Mouse (Mus musculus): ENCODE data around the gene Fgf3. TPM values are rescaled to one million over a fixed set of nuclear protein-coding genes. Genes with fewer than 3 reads are reported as not detected.

The Fgf3 gene
- total and polyA plus RNA-seq, 3 experiments = not detected

DNA sequence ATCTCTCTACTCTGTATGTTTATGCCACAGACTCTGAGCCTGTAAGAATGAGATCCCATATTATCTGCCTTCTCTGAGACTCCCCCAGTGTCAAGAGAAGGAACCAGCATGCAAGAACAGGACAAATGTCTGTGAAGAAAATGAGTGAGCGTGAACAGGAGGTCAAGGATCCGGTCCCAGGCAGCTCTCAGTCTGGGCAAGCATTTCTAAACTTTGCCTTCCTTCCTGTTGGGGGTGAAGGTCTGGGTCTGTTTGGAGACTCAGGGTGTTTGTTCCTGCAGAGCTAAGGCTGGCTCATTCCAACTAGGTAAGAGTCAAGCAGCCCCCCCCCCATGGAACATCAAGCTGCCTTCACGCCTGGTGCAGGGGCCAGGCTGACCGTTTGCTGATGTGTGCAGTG lies 34.5 kb downstream of the Fgf3 start:
- Histone ChIP-seq H3K36me3 (replicated peaks in 1 of 2; ENCODE audit: control insufficient read depth in 1 of 2, insufficient read depth in 1 of 2, low read length in 1 of 2) (no peaks in the 10 kb centered on the region), H3K9ac (ENCODE audit: insufficient read depth, low read depth) (no peak overlapping the region), H3K4me3 (replicated peaks in 1 of 3; ENCODE audit: low read depth in 2 of 3, low read length in 2 of 3, poor library complexity in 1 of 3) (no peak overlapping the region), H3K27ac (ENCODE audit: insufficient read depth, low read depth) (no peak overlapping the region), H3K27me3 (replicated peaks) (peaks cover 77% of the 10 kb centered on the region), H3K4me1 (ENCODE audit: control insufficient read depth in 1 of 2, insufficient read depth in 2 of 2) (no peaks in the 10 kb centered on the region), H3K4me2 (ENCODE audit: insufficient read depth, low read depth, poor library complexity, severe bottlenecking) (no peak overlapping the region), H3K79me2 (replicated peaks; ENCODE audit: control insufficient read depth, extremely low read depth, insufficient read depth, poor library complexity, severe bottlenecking) (no peaks in the 10 kb centered on the region), H3K9me3 (replicated peaks; ENCODE audit: low read length) (no peaks in the 10 kb centered on the region)
- dilution Hi-C loops (cut with MboI; ENCODE audit: extremely low pct_ligation_motif_present, extremely low pct_unique_long_range_greater_than_20kb, low sequenced_read_pairs) = no loop called here
- no peak for TF ChIP-seq HCFC1 (IDR thresholded peaks at IDR 0.05; ENCODE audit: low read depth, low read length)
- no peak for TF ChIP-seq RCOR1 (conservative IDR thresholded peaks at IDR 0.05; ENCODE audit: low read depth, low read length)
- no peak for TF ChIP-seq E2F4 (IDR thresholded peaks at IDR 0.05; ENCODE audit: insufficient replicate concordance, low read depth, low read length)
- TF ChIP-seq MXI1 (IDR thresholded peaks at IDR 0.05; ENCODE audit: low read depth, low read length) = no peak
- TF ChIP-seq POLR2AphosphoS2 (IDR thresholded peaks at IDR 0.05; ENCODE audit: low read depth, low read length) = no peak
- no peak for TF ChIP-seq BHLHE40 (IDR thresholded peaks at IDR 0.05; ENCODE audit: low read depth, low read length)
- no peak for TF ChIP-seq MEF2A (IDR thresholded peaks at IDR 0.05; ENCODE audit: borderline replicate concordance, low read depth, low read length)
- no peak for TF ChIP-seq GABPA (IDR thresholded peaks at IDR 0.05; ENCODE audit: insufficient replicate concordance, low read depth, low read length)
- no peak for TF ChIP-seq EP300 (IDR thresholded peaks at IDR 0.05; ENCODE audit: low read length)
- no peak for TF ChIP-seq MAFK (IDR thresholded peaks at IDR 0.05; ENCODE audit: insufficient replicate concordance, low read length)
- TF ChIP-seq SMC3 (IDR thresholded peaks at IDR 0.05; ENCODE audit: low read depth, low read length) = no peak
- TF ChIP-seq NRF1 (IDR thresholded peaks at IDR 0.05; ENCODE audit: low read depth, low read length) = no peak
- in situ Hi-C loops (cut with MboI; ENCODE audit: low pct_ligation_motif_present, low pct_unique_long_range_greater_than_20kb, low sequenced_read_pairs) = no loop called here
- no peak for DNase-seq (ENCODE audit: extremely low read depth)

DNA sequence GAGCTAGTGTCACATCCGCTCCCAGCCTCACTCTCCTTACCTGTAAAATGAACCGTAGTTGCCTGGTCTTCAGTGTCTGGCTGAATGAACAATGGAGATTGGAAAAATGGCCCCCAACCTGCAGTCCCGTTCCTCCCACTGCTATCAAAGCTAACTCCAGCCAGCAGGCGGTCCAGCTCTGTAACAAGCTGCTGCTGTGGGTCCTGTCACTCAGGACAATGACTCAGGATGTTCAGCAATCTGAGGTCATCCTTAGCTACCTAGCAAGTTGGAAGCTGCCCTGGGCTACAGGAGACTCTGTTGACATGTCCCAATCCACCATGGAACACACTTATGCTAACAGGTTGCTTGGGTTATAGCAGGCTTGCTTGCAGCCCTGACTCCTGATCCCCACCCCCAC lies 35.3 kb downstream of the Fgf3 start:
- no peak for TF ChIP-seq TCF12 (IDR thresholded peaks at IDR 0.05; ENCODE audit: low read depth, low read length)
- no peak overlapping the region for H3K4me2 ChIP-seq (ENCODE audit: insufficient read depth, low read depth, poor library complexity, severe bottlenecking)
- H3K4me1 ChIP-seq (ENCODE audit: control insufficient read depth in 1 of 2, insufficient read depth in 2 of 2) = no peaks in the 10 kb centered on the region
- H3K27ac ChIP-seq (ENCODE audit: insufficient read depth, low read depth) = no peak overlapping the region
- H3K36me3 ChIP-seq (replicated peaks in 1 of 2; ENCODE audit: control insufficient read depth in 1 of 2, insufficient read depth in 1 of 2, low read length in 1 of 2) = no peaks in the 10 kb centered on the region
- dilution Hi-C loops (cut with MboI; ENCODE audit: extremely low pct_ligation_motif_present, extremely low pct_unique_long_range_greater_than_20kb, low sequenced_read_pairs) = no loop called here
- in situ Hi-C loops (cut with MboI; ENCODE audit: low pct_ligation_motif_present, low pct_unique_long_range_greater_than_20kb, low sequenced_read_pairs) = no loop called here
- H3K79me2 ChIP-seq (replicated peaks; ENCODE audit: control insufficient read depth, extremely low read depth, insufficient read depth, poor library complexity, severe bottlenecking) = no peaks in the 10 kb centered on the region
- DNase-seq (ENCODE audit: extremely low read depth) = no peak
- H3K27me3 ChIP-seq (replicated peaks) = peaks cover 76% of the 10 kb centered on the region
- H3K4me3 ChIP-seq (replicated peaks in 1 of 3; ENCODE audit: low read depth in 2 of 3, low read length in 2 of 3, poor library complexity in 1 of 3) = no peak overlapping the region
- no peak overlapping the region for H3K9ac ChIP-seq (ENCODE audit: insufficient read depth, low read depth)
- H3K9me3 ChIP-seq (replicated peaks; ENCODE audit: low read length) = no peaks in the 10 kb centered on the region

DNA sequence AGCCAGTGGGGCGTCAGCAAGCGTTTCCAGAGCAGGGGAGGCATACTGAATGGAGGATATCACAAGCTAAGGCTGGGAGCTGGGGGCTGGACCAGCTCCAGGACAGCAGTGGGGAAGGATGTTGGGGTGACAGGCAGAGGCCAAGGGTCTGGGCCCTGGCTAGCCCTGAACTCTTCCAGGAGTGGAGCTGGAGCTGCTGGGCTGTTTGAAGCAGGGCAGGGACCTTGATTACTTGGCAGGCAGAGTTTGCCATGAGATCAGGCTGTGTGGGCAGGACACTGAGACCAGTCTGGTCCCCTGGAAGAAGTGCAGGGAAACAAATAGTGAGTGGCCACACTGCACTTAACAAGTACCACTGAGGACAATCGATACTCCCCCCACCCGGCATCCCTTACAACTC lies 36.3 kb downstream of the Fgf3 start:
- no peak for TF ChIP-seq JUN (IDR thresholded peaks at IDR 0.05; ENCODE audit: insufficient read depth, low read depth, low read length)
- no peak for TF ChIP-seq ZC3H11A (IDR thresholded peaks at IDR 0.05; ENCODE audit: low read depth, low read length)
- no peak for TF ChIP-seq ZMIZ1 (IDR thresholded peaks at IDR 0.05; ENCODE audit: low read depth, low read length)
- no peak for TF ChIP-seq SMC3 (IDR thresholded peaks at IDR 0.05; ENCODE audit: low read depth, low read length)
- TF ChIP-seq ELF1 (IDR thresholded peaks at IDR 0.05; ENCODE audit: low read depth, low read length) = no peak
- TF ChIP-seq GABPA (IDR thresholded peaks at IDR 0.05; ENCODE audit: insufficient replicate concordance, low read depth, low read length) = no peak
- TF ChIP-seq POLR2AphosphoS2 (IDR thresholded peaks at IDR 0.05; ENCODE audit: low read depth, low read length) = no peak
- no peak for TF ChIP-seq IRF4 (IDR thresholded peaks at IDR 0.05; ENCODE audit: low read depth, low read length)
- TF ChIP-seq UBTF (IDR thresholded peaks at IDR 0.05; ENCODE audit: low read depth, low read length) = no peak
- TF ChIP-seq TCF12 (IDR thresholded peaks at IDR 0.05; ENCODE audit: low read depth, low read length) = no peak
- TF ChIP-seq USF2 (conservative IDR thresholded peaks at IDR 0.05; ENCODE audit: low read depth, low read length) = no peak
- no peak for TF ChIP-seq POLR2A (IDR thresholded peaks at IDR 0.05; ENCODE audit: low read depth, low read length)
- TF ChIP-seq PAX5 (IDR thresholded peaks at IDR 0.05; ENCODE audit: low read length) = no peak
- no peak for TF ChIP-seq MXI1 (IDR thresholded peaks at IDR 0.05; ENCODE audit: low read depth, low read length)
- no peak for TF ChIP-seq RAD21 (IDR thresholded peaks at IDR 0.05; ENCODE audit: low read depth, low read length)
- TF ChIP-seq RCOR1 (conservative IDR thresholded peaks at IDR 0.05; ENCODE audit: low read depth, low read length) = no peak
- TF ChIP-seq E2F4 (IDR thresholded peaks at IDR 0.05; ENCODE audit: insufficient replicate concordance, low read depth, low read length) = no peak
- no peak for TF ChIP-seq KAT2A (IDR thresholded peaks at IDR 0.05; ENCODE audit: insufficient replicate concordance, low read length)
- no peak for DNase-seq (ENCODE audit: extremely low read depth)
- H3K4me1 ChIP-seq (ENCODE audit: control insufficient read depth in 1 of 2, insufficient read depth in 2 of 2) = no peaks in the 10 kb centered on the region
- dilution Hi-C loops (cut with MboI; ENCODE audit: extremely low pct_ligation_motif_present, extremely low pct_unique_long_range_greater_than_20kb, low sequenced_read_pairs) = no loop called here
- in situ Hi-C loops (cut with MboI; ENCODE audit: low pct_ligation_motif_present, low pct_unique_long_range_greater_than_20kb, low sequenced_read_pairs) = no loop called here
- no peak overlapping the region for H3K4me3 ChIP-seq (replicated peaks in 1 of 3; ENCODE audit: low read depth in 2 of 3, low read length in 2 of 3, poor library complexity in 1 of 3)
- no peak overlapping the region for H3K27ac ChIP-seq (ENCODE audit: insufficient read depth, low read depth)
- H3K9me3 ChIP-seq (replicated peaks; ENCODE audit: low read length) = no peaks in the 10 kb centered on the region
- no peak overlapping the region for H3K4me2 ChIP-seq (ENCODE audit: insufficient read depth, low read depth, poor library complexity, severe bottlenecking)
- no peak overlapping the region for H3K9ac ChIP-seq (ENCODE audit: insufficient read depth, low read depth)
- H3K79me2 ChIP-seq (replicated peaks; ENCODE audit: control insufficient read depth, extremely low read depth, insufficient read depth, poor library complexity, severe bottlenecking) = no peaks in the 10 kb centered on the region
- H3K27me3 ChIP-seq (replicated peaks) = peaks cover 78% of the 10 kb centered on the region
- no peaks in the 10 kb centered on the region for H3K36me3 ChIP-seq (replicated peaks in 1 of 2; ENCODE audit: control insufficient read depth in 1 of 2, insufficient read depth in 1 of 2, low read length in 1 of 2)
